Mouse (Mus musculus): ENCODE results near the gene Eno1.
A peak's percentile ranks its signal among the peaks of the same experiment; 100 is the strongest.

The Eno1 gene

DNA sequence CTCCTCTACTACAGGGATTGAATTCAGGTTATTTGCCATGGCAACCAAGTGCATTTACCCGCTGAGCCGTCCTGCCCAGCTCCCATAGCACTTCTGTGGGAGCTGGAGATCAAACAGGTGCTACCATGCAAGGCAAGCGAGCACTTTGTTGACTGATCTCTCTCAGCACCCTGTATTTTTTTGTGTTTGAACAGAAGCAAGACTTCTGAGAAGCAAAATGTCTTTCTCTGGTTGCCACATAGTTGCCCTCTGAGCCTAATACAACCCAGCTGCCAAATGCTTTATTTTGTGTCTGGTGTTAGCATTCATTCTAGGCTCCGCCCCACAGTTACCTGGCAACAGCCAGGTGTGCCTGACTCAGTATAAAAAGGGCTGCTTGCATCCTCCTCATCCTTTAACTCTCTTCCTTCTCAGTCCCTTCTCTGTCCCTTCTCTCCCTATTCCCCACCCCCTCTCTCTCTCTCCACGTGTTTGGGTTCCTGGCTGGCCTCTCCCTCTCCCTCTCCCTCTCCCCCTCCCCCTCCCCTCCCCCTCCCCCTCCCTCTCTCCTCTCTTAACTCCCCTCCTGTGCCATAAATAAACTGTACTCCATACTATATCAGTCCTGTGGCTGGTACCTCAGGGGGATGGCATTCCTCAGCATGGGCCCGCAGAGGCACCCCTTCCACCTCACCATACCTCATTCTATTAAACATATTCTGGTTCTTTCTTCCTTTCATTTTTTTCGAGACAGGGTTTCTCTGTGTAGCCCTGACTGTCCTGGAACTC, 7.8 kb upstream of the Eno1 start:
- DNase-seq: no peak

DNA sequence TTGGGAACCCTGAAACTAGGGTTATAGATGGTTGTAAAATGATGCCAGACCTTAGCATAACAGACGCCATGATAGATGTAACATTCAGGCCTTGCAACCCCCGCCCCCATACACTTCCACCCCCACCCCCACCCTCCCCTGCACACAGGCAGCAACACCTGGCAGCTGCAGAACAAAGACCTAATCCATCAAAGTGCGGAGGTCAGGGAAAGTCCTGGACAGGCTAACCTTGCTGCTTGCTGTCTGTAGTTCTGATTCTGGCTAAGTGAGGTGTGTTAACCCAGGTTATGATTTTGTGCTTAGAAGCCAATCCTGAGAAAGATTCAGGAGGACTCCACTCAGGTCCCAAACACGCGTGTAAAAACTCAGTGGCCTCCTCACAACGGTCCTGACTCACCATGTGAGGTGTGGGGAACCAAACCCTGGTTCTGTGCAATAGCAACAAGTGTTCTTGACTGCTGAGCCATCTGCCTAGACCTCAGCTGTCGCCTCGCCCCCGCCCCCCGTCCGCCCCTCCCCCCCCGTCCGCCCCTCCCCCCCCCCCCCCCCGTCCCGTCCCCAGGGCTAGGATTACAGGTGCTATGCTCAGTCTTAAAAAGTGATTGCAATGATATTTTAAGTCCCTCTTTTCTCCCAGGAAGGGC, 6.7 kb upstream of the Eno1 start:
- no peak for DNase-seq

DNA sequence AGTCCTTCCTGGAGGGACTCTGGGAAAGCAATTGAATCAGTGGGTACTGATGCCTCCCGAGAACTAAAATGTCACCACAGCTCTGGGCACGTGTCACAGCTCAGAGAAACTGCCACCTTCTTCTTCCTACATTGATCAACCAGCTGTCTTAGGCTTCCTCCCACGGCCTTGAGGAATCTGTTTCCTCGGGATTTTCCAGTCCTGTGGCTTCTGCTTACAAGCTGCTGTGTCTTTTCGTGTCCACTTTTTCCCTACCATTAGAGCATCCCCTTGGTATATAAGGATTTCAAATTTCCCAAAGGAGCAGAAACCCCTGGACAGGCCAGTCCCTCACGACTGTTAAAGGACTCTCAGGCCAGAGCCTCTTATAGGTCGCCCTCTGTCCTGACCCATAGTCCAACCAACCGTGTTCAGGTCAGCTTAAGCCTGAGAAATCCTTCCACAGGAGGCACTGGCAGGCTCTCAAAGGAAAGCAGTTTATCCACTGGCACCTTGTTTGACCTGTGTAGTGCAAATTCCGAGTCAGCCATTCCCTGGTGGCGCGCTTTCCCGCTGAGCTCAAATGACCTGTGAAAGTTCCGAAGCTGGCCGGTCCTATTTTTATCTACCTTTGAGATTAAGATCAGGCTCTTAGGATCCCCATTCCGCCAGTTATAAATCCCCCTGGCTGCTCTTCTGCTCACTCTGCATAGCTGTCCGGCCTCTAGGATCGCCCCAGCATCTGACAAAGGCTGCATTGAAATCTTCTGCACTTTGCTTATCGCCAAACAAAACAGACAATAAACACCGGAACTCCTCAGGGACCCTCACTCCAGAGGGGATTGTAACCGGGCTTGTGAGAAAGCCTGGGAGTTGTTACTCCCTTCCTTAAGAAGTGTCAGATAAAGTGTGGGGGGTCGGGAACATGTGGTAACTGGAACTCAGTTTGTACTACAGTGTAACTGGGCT, 5.8 kb upstream of the Eno1 start:
- peak; percentile 74 for DNase-seq

DNA sequence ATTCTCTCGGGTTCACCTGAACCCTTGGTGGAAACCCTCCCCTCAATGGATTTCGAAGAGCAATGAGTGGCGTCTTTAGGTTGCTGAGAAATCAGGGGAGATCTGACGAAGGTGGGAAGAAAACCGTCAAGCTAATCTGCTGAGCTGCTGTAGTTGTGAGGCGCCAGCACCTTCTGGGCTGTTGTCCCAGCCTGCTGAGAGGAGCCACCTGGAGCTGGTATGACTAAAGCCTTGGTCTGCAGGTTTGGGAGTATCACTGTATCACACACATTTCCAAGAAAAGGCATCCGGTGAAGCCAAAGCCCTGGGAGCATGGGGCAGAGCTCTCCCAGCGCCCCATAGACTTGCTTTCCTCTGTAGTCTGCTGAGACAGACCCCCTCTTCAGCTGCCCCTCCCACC, 4.7 kb upstream of the Eno1 start:
- peak; percentile 56 for DNase-seq

DNA sequence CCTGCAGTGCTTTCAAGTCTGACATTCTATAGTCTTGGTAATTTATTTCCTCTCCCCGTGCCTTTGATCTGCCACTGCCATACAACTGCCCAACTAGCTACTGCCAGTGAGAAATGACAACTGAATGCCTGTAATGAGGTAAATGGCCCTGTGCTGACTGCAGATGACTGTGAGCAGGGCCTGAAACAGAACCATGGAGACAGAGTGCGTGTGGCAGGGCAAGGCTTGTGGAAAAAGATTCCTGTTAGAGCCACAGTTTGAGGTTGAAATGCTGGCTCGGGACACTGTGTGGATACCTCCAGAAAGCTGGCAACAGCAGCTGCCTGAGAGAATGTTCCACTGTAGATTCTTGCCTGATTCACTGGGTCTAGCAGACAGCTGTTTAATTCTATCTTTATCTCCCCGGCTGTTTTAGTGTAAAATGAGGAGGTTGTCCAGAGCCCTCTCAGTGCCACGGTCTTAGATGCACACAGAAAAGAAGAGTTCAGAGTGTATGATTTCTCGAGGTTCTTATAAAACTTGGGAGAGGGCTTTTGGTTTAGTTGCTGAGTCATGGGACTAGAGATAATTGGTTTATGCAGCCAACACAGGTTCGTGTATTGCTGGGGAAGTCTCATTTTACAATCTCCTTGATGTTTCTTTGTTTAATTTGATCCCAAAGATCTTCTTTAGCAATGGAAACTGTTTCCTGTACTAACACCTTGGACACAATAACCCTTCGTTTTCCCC, 1.8 kb upstream of the Eno1 start:
- DNase-seq: no peak

DNA sequence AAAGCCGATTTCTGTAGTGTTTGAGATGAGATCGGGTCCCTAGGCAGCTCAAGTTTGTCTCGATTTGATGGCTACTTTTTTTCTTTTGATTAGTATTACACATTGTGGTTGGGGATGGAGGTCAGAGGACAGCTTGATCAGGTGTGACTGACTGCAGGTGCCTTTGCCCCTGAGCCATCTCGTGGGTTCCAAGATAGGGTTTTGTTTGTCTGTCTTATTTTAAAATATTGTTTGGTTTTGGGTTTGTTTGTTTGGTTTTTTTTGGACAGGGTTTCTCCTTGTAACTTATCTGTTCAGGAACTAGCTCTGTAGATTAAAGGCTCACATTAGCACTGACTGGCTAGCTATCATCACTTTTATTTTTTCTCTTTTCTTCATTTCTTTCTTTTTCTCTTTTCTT, 936 bp upstream of the Eno1 start:
- no peak for DNase-seq

DNA sequence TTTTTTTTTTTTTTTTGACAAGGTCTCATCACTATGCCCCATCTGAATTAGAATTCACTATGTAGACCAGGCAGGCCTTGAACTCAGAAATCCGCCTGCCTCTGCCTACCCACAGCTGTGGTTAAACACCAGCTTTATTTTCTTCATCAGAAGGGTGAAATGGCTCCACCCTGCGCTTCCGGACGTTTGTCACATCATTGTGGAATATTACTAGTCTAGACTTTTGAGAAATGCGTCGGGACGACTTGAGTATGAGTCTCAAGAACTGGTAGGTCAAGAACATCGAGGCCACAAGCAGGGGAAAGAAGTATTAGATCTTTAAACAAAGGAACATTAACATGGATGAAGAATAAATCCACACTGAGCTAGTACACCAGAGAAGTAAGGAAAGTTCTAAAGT, 490 bp upstream of the Eno1 start:
- DNase-seq: no peak

DNA sequence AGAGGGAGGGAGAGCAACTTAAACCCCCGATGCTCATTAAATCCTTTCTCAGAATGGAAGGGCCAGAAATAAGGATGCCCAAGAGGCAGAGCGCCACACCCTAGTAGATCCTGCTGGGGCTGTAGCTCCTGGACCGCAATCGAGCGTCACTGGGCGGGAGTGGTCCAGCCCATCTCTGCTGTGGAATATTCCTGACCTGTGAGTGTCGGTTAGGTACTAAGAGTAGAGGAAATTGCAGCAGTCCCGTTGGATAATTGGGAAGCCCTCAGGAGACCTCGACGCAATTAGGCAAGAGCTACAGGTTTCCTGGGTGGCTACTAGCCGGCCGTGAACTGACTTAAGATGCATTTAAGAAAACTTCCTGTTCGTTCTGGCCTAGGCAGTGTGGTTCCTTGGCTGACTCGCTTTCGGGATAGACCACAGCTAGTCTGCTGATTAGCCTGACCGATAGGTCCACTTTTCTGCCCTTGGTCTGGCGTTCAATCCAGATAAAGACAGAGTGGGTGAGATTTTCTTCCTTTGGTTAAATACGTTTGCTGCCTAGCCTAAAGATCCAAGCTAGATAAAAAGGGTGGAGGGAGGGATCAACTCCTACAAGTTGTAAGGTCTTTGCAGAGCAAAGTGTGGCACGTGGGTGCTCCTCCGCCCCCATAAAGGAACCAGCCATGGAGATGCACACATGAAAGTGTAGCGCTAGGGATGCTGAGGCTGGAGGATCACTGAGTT, 1.3 kb downstream of the Eno1 start:
- no peak for DNase-seq

DNA sequence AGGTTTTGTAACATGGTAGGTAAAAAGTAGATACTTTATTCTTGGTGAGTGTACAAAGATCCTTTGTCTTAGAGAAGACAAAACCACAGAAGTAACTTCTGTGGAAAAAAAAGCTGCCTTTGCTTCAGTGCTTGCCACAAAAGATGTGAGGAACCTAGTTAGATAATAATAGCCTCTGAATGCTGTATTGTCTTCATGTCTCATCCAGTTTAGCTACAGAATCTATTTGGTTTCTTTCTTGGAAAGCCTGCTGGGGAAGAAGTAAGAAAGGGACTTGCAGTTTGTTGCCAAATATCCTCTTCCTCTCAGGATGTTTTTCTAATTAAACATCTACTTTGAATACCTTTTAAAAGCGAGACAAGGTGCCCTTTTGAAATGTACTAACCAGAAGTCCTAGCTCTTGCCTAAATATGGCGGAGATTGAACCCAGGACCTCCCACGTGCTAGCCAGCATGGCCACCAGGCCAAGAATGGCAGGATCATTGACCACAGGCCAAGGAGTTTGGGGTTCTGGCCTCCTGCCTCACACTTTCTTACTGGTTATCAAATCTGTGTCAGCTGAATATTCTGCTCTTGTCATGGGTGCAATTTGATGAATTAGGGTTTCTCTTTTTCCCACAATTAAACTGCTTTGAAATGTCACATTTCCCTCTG, 2.0 kb downstream of the Eno1 start:
- DNase-seq: no peak

DNA sequence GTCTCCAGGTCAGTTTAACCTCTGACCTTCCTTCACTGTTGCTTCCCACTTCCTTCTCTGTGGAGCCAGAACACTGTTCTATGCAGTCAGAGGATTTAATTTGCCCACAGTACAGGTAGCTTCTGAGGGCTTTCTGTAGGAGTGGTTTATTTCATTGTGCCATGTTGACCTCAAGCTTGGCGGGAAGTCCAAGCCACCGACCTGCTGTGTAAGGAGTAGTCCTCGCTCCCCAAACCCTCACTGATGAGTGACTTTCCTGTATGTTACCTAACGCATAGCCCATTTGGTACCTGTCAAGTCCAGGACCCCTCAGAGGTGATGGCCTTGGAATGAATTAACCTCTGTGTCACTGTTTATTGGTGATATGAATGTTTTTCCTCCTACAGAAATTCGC, 2.6 kb downstream of the Eno1 start:
- no peak for DNase-seq

DNA sequence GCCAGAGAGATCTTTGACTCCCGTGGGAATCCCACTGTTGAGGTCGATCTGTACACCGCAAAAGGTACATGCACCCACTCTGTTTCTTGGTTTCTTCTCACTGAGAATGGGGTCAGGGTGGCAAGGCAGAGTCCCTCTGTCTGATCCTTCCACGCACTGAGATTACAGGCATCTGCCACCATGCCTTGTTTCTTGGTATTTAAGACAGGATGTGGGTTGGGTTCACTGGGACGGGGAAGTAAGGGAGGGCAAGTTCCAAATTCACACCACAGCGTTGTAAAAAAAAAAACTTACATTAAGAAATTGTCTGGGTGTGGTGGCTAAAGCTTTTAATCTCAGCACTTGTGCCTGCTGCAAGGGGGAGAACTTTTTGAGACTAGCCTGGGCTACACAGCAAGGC, 3.0 kb downstream of the Eno1 start:
- no peak for DNase-seq

DNA sequence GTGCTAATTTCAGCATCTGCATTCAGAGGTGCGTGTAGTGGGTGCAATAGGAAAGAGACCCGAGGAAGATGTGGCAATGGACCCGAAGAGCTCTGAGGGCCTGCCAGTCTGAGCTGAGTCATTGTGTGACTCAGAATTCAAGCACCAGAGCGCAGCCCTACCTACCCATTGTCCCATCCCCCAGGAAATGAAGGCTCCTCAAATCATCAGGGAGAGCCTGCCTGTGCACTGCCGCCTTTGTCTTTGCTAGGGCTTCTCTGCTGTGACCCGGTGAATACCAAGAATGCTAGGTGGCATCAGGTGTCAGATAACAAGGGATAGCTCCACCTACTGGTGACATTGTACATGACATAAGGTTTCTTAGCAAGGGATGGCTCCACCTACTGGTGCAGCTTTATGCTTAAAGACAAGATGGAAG, 3.4 kb downstream of the Eno1 start:
- peak; percentile 81 for DNase-seq

DNA sequence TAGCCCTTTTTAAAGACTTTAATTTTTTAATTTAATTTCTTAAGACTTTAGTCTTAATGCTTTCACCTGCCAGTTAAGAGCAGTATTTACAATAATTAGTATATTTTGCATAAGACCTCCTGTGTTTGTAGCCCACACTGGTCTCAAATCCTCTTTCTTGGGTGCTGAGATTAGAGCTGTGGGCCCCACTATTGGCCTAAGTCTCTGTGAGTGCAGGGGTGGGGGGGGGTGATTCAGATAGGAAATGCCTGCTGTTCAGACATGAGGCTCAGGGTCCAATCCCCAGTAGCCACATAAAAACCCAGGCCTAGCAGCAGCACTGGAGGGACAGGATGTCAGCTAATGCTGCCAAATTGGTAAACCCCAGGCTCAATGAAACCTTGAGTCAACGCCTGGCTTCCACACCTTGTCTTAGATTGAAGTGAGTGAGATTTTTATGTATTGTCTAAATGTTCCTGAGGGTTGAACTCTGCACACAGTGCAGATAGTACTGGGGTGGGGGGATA, 3.9 kb downstream of the Eno1 start:
- no peak for DNase-seq

DNA sequence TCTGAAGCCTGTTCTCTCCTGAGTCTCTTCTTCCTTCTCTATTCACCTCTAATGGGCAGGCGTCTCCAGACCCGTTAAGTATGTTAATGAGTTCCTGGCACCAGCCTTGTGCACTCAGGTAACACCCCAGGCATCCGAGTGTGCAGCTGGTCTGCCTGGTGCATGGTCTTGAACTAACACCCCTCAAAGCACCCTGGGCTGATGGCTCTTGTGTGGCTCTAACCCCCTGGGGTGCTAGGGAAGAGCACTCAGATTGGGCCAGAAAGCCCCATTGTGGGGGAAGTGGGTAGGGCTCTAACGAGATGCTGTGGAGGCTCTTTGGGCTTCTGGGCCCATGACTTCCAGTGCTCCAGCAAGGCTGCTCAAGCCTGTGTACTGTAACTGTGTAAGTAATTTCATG, 5.2 kb downstream of the Eno1 start:
- no peak for DNase-seq

DNA sequence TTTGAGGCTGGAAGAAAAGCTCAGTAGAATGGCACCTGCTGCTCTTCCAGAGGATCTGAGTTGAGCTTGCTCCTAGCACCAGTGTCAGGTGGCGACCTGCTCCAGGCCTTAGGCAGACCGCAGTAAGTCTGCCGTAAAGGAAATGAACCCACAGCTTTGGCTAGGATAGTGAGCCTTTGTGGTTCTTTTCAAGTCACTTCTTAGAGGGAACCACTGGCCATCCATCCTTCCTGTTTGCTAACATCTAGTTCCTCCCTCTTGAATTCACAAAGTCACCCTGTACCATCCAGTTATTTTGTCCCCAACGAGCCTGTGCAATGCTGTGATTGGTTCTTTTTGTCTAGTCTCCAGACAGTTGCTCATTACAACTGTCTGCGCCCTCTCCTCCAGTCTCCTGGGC, 6.2 kb downstream of the Eno1 start:
- DNase-seq: no peak

DNA sequence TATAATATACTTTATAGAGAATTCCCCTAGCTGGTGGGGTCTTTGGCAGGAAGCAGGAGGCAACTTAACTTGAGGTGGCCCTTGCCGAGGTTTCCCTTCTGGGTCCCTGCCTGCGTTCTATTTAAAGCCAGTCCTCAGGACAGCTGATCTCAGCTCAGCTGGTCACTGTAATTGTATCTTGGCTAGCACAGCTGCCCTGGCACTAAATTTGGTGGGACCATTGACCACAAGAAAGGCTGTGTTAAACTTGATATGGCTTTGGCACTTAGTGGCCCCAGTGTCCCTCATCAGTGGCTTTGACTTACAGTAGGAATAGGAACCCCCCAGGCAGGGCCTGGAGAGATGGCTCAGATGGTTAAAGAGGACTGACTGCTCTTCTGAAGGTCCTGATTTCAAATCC, 9.4 kb downstream of the Eno1 start:
- no peak for DNase-seq

DNA sequence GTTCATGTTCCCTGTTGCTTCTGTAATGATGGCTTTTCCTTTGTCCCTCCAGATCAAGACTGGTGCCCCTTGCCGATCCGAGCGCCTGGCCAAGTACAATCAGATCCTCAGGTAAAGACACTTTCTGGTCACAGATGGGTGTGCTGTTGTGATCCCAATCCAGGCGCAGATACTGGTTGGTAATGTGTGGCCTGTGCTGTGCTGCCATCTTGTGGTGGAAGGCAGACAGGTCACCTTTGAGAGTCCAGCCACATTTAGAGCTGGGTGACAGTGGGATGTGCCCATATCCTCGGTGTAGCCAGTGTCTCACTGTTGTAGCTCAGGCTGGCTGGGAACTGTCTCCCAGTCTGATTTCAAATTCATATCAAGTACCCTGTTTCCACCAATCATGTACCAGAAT, 11.5 kb downstream of the Eno1 start:
- DNase-seq: peak; percentile 75

DNA sequence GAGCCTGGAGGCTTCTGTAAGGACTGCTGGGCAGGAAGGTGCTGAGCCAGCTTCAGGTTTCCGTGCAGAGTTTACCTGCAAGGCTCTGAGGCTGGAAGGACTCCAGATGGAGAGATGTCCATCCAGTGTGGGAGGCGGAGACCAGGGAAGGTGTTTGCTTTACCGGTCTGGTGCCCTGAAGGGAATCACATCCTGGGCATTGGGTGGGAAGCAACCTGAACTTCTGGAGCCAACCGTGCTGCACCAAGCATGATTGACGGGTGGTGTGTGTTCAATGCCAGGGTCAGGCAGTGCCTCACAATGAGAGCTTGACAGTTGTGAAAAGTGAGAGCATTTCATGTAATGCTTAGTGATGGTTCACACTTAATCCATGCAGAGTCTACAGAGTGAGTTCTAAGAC, 12.4 kb downstream of the Eno1 start:
- no peak for DNase-seq

DNA sequence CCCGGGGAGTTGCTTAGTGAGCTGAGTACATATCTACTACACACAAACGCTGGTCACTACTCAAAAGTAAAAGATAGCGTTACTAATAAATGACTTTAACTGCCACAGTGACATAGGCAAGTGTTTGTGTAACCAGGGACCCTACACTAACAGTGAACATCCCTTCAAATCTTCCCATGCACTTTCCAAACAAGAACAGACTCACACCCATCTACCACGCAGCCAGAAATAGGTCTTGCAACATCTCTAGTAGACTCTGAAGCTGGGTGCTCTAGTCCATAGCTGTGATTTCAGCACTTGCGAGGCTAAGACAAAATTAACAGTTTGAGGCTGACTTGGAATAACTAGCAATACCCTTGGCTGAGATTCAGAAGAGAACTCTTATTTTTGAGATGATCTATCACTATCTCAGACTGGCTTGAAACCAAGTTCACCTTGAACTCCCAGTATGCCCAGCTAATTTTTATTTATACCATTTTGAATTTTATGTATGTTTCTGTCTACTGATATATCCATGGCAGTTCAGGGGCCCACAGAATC, 13.3 kb downstream of the Eno1 start:
- no peak for DNase-seq

DNA sequence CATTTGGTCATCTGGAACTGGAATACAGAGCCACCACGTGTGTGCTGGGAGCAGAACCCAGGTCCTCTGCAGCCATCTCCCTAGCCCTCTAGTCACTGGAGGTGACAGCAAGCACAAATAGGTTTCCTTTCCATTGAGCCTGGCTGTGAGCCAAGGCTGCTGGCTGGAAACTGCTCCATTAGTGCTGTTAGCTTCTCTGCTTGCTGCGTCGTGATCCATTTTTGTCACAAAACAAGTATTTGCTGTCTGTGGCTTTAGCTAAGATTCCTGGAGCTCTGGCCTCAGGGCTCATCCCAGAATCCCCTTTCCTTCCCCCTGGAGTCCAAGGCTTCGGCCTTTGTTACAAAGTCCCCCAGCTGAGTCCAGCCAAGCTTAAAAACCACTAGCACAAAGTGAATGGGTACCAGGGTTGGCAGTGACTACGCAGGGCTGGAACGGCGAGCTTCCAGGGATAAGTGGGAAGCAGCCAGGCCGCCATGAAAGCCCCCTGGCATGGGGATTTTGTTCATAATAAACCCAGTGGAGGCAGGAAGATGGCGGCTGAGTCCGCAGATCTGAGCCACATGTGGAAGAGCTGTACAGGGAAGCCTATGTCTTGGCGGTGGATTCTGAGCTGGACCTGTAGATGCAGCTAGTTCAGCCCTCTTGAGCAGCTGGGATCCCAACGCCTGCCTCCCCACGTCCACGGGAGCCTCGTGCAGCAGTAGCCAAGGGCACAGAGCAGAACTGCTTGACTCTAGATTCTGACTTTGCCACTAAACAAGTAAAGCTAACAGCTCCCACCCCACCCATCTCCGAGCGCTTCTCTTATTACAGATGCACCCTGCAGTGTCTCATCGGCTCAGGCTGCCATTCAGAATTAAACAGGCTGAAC, 14.3 kb downstream of the Eno1 start:
- DNase-seq: no peak
